Mouse (Mus musculus) mature B cell (primary cell): ENCODE data around the gene Exosc6.
"Not testable (repeated sequence)": the region's sequence is repeated elsewhere in the genome, so short reads cannot be mapped to it uniquely, and the experiment has no call there.

ENCODE experiments used
- in situ Hi-C: fragments of 300-500 bp; cut with MboI; formaldehyde crosslinking; loops from 2 replicates; pipeline ENCODE4 v1.14.3; 2019

The Exosc6 gene

DNA sequence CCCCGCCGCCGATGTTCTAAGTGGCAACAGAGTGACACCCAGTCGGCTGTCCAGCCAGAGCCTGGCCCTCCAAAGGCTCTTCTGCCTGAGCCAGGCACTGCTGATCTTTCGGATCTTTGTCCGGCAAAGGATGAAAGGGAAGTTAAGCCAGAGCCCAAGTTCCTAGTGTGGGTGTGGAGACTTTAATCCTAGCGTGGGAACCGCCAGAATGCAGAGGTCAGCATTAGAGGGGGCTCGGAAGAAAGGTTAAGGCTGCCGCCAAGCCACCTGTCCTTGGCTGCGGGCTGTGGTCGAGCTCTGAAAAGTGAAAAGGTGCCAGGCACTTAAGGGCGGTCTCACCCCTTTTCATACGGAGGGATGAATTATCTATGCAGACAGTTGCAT, 5.5 kb downstream of the Exosc6 start:
- in situ Hi-C loops: no loop called here

DNA sequence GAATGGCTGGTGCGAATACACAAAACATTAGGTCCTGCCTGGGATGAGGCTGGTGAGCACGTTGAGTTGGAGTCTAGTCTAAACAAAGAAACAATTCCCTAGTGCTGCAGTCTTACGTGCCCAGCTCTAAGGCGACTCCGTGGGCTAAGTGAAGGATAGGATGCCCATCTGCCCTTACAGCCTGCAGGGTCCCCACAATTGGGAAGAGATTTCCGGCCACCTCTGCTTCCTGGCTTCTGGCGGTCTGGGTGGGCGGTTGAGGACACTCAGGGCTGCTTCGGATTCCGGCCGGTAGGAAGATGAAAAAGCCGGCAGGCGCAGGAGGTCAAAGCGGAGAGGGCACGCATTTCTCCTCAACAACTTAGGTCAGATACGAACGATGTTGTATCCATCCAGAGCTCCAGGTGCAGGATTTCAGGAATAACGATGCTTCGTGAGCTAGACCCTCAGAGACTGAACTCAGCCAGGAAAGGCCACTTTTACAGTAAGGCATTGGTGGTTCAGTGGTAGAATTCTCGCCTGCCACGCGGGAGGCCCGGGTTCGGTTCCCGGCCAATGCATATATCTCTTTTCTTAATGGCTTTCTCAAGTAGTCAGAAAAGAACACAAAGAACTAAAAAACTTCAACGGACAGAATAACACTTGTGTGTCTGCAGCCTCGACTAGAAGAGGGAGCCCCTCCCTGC, 6.1 kb downstream of the Exosc6 start:
- in situ Hi-C loops: no loop called here

GRCm38 (mm10) chr8:111062893-111063292, 6.8 kb downstream of the Exosc6 start:
- in situ Hi-C loops: no loop called here

DNA sequence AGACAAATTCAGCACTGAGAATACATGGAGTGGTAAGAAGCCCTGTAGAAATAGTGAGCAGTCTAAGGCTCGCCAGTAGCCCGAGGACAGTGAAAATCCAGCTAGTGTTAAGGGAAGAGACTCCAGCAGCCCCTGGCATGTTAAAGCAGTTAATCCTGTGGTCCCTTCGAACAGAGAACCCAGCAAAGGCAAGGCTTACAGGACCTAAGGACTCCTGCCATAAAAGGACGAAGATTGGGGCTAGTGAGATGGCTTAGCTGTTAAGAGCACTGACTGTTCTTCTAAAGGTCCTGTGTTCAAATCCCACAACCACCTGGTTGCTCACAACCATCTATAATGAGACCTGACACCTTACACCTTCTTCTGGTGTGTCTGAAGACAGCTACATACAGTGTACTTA, 10.2 kb downstream of the Exosc6 start:
- in situ Hi-C loops: no loop called here

DNA sequence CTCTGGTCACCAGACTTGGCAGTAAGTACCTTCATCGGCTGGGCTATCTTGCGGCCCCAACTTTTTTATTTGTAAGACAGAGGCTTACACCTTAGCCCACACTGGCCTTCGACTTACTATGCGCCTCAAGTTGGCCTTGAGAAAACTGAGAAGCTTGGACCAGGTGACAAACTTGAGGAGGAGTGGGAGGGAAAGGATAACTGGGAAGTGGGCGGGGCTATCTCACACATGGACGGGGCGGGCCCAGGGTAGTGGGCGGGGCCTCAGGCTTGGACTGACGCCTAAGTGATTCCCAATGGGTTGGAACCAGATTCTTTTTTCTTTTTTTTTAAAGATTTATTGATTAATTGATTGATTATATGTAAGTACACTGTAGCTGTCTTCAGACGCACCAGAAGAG, 11.3 kb downstream of the Exosc6 start:
- in situ Hi-C loops: no loop called here

- in situ Hi-C loops: not testable (repeated sequence)
Observed at GRCm38 (mm10) chr8:111068660-111069059, 12.5 kb downstream of the Exosc6 start.

DNA sequence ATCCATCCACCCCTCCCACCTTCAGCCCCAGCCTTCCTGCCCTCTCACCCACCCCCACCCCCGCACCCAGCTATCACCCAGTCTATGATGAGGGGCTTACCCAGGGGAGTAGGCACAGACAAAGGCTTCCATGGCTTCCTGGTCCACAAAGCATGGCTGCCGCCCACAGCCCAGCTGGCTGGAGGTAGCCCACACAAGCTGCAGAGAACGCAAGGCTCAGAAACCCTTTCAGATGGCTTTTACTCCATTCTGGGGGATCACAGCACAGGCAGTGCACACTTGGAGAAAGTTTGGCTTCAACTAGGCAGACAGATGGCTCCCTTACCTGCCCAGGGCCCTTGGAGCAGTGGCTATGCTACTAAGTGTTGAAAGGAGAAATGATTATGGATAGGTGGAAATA, 19.8 kb downstream of the Exosc6 start:
- in situ Hi-C loops: no loop called here

- in situ Hi-C loops: no loop called here
Observed at GRCm38 (mm10) chr8:111079461-111079860, 23.3 kb downstream of the Exosc6 start.

GRCm38 (mm10) chr8:111079861-111080271, 23.7 kb downstream of the Exosc6 start:
- in situ Hi-C loops: no loop called here

DNA sequence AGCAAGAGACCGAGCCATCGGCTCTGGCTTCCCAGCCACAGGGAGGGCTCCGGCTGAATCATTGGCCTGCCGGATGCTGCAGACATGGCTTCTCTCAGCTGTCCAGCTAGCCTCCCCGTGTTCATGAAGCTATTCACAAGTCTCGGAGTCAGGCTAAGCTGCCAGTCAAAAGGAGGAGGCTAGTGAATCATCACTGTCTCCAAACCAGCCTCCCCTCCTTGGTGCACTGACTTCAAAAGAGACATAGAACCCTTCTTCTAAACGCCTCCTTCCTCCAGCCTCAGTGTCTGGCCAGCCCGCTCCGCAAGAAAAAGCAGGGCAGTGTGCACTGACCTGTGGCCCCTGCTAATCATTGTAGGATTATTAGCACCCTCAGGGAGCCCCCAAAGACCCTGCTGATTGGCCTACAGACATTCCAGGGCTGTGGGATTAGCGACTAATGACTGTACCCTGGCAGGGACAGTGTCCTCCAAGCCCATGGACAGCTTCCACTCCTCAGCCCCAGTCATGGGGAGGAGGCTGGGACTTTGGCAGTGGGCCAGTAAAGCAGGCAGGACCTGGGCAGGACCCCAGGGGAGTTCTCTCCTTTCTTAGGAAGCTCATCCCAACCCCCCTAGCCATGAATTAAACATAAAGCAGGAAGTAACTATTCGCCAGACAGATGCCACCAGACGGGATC, 25.6 kb downstream of the Exosc6 start:
- in situ Hi-C loops: no loop called here

DNA sequence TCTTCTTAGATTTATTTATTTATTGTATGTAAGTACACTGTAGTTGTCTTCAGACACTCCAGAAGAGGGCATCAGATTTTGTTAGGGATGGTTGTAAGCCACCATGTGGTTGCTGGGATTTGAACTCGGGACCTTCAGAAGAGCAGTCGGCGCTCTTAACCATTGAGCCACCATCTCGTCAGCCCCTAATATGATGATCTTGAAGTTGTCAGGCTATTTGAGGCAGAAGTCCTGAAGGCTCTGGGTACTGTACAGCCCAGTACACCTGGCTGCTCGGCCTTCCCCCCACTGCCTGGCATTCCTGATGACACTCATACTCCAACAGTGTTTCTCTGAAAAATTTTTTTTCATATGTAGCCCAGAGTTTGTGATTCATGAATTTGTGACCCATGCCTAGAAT, 27.8 kb downstream of the Exosc6 start:
- in situ Hi-C loops: not testable (repeated sequence)

DNA sequence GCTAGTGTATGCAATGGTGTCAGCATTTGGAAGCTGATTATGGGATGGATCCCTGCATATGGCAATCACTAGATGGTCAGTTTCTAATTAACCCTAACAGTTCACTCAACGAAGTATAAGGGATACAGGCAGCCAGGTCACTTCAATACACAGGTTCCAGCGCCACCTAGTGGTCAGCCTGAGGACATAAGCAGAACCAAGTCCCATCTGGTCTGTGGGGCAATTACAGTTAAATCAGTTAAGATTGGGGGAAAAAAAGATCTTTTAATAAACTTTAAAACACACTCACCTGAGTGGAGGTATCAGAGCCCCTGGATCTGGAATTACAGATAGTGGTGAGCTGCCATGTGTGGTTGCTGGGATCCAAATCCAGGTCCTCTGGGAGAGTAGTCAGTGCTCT, 34.0 kb downstream of the Exosc6 start:
- in situ Hi-C loops: no loop called here

- in situ Hi-C loops: no loop called here
Observed at GRCm38 (mm10) chr8:111091706-111092105, 35.6 kb downstream of the Exosc6 start.

DNA sequence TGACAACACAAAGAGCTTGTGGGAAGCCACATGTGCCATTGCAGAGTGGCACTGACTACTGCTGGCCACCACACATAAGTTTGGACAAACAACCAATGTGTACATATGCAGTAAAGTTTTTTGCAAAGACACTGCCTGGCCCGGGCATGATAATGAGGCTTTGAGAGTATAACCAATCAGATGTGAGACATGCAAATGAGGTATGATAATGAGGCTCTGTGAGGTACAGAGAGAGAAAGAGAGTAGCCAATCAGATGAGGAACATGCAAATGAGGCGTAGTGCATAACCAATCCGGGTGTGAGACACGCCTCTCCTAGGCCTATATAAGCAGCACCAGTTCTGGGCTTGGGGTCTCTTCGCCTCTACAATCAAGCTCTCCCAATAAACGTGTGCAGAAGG, 36.2 kb downstream of the Exosc6 start, which contains the start of gene Clec18a:
Gene Clec18a (minus strand): TSS at position 101 of the 400 bp plus-strand sequence.
- in situ Hi-C loops: not testable (repeated sequence)

GRCm38 (mm10) chr8:111093865-111094718, 38.0 kb downstream of the Exosc6 start, which contains the start of gene Pdpr:
Gene Pdpr (plus strand): TSS chr8:111094630.
- in situ Hi-C loops: no loop called here

DNA sequence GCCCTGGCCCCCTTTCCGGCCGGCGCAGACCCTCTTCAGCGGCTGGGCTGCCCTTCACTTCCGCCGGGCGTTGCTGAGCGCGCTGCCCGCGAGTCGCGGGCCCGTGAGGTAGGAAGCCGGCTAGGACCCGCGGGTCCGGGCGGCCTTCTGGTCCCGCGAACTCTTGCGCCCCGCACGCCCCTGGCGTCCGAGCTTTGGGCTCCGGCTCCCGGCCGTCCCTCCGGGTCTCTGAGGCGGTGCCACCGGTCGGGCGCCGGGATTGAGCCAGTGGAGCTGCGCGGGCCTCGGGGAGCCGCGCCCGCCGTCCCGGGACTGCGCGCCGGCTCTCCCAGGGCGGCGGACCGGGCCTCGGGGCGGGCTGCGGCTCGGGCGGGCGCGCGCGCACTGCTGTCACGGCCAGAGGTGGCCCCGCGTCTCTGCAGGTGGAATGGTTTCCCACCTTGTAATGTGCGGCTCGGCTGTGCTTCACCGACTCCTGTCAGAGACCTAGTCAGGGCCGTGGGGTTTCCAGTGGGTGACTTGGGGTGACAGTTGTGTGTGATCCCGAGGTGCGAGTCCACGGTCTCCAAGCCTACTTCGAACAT, 38.7 kb downstream of the Exosc6 start:
- in situ Hi-C loops: loop anchor here (5.0 kb wide), 1 partner anchor 42 kb away; no protein-coding TSS in a partner anchor
